Mouse (Mus musculus): Measurements from ENCODE around the gene Duoxa1. TPM values are rescaled to one million over a fixed set of nuclear protein-coding genes. Genes with fewer than 3 reads are reported as not detected.
A peak's percentile ranks its signal among the peaks of the same experiment; 100 is the strongest.
"Not testable (repeated sequence)": the region's sequence is repeated elsewhere in the genome, so short reads cannot be mapped to it uniquely, and the experiment has no call there.

Gene Duoxa1
- under 1 TPM in 1 of 2 experiments, not detected in 1; 0.33 TPM for total RNA-seq (2021)
- long read RNA-seq, experiment 1, result 0 reads
- long read RNA-seq, experiment 2, result 0 reads

- no peak for DNase-seq
These were observed at the start of gene Duoxa1 for GRCm38 (mm10) chr2:122313536-122313935. Gene Duoxa1 (minus strand): TSS chr2:122313730.

- DNase-seq, result no peak
These were observed 49.3 kb upstream of the Duoxa1 start for GRCm38 (mm10) chr2:122362622-122363523.

- DNase-seq, result no peak
These were observed 48.5 kb upstream of the Duoxa1 start for GRCm38 (mm10) chr2:122361868-122362621.

- no peak for DNase-seq
These were observed 47.7 kb upstream of the Duoxa1 start for GRCm38 (mm10) chr2:122361181-122361580.

DNA sequence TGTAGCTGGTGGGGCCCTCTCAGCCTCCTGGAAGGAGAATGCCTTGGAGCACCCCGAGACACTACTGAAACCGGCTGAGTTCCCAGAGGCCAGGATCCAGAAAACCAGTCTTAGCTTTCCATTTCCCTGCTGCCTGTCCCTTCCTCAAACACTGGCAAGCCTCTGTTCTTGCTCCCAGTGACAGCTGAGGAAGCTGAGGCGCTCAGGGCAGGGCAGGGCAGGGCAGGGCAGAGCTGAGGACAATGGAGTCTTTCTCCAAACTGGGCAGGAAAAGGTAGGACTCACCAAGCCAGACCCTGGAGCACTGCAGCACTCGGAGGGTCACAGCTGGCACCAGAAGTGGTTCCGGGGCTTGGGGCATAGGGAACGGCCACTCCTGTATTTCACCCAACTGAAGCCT, 46.8 kb upstream of the Duoxa1 start:
- DNase-seq, result no peak

DNA sequence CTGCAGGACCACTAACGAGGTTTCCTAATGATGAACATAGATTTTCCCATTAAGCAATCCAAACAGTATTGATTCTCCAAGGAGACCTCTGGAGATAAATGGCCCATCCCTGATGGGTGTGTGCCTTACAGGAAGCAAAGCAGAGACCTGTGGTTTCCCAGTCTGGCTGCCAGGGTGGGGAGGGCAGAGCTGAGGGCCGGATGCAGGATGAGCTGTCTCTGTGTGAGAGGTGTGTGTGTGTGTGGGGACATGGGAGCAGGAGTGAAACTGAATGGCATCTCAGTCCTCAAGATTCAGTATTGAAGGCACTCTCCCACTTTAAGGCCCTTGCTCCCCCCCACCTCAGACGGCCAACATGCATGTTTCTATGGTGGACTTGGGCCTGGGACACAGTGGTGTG, 42.7 kb upstream of the Duoxa1 start:
- DNase-seq, result no peak

GRCm38 (mm10) chr2:122355389-122355788, 41.9 kb upstream of the Duoxa1 start:
- no peak for DNase-seq

DNA sequence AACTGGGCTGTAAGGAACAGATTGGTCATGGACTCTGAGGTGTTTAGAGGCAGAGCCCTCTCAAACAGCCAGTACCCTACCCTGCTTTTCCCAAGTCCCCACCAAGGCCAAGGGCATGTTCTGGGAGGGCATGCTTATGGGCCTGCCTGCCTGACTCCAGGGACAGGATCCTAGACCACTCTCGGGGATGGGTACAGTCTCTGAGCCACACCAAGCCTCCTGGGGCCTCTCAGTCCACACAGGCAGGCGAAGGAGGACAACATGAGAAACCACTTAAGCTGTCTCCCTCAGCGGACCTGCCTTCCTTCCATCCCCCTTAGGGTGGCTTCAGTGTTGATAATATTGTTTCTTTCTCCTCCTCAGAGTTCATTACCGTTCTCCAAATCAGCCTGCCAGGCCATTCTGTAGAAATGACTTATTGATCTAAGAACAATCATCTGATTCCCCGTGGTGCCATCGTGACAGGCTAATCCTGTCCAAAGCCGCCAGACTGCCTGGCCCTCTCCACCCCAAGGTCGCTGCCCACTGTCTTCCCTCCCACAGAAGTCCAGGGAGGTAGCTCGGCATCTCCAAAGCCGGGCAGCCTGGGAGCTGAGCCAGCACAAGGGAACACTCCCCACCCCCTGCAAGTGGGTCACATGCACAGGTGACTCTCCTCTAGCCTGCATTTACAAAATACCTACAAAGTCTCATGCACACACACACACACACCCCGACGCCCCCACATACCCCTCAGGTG, 40.8 kb upstream of the Duoxa1 start:
- peak; percentile 46 for DNase-seq

DNA sequence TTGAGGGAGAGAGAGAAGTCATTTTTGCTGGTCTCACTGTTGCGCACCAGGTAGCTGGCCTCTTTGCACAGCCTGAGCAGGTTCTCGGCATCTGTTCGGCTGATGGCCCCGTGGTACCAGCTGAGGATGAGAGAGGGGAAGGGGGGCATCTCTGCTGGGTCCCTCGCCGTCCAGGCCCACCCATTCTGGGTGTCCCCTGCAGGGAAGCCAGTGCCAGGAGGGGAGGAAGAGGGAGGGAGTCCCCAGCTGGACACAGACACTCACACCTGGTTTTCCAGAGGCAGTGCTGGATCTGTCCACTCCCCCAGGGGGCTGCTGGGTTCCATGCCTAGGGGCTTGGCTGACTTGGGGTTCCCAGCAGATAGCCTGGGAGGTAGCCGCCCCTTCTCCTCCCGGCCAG, 40.2 kb upstream of the Duoxa1 start:
- no peak for DNase-seq

GRCm38 (mm10) chr2:122352992-122353391, 39.5 kb upstream of the Duoxa1 start:
- no peak for DNase-seq

GRCm38 (mm10) chr2:122351931-122352329, 38.4 kb upstream of the Duoxa1 start:
- DNase-seq, result peak; percentile 65

GRCm38 (mm10) chr2:122351156-122351930, 37.8 kb upstream of the Duoxa1 start:
- no peak for DNase-seq

- peak; percentile 38 for DNase-seq
These were observed 35.7 kb upstream of the Duoxa1 start for GRCm38 (mm10) chr2:122349136-122349785.

DNA sequence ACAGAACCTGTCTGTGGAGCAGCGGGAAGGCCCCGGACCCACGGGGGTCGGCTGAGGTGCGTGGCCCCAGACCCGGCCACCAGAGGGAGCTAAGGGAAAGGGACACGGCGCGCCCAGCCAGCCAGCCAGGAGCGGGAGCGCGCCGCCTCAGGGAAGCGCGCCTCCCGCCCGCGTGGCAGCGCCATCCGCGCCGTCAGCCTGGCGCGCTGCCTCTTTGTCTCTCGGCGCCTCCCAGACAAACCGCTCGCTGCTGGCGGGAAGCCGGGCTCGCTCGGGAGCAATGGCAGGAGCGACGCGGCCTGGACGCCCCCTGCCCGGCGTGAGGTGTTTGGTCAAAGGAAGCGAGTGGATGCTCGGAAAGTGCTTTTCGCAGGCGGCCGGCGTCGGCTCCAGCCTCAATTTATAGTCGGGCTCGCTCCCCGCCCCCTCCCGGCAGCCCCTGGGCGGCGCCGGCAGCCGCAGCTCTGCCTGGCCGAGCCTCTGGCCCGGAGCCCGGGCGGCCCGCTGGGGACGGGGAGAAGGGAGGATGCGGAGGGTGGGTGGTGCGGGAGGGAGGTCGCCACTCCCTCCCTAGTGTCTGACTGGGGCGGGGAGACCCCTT, 35.1 kb upstream of the Duoxa1 start:
- peak; percentile 93 for DNase-seq

- DNase-seq, result no peak
These were observed 33.7 kb upstream of the Duoxa1 start for GRCm38 (mm10) chr2:122347257-122347656.

GRCm38 (mm10) chr2:122346164-122346563, 32.6 kb upstream of the Duoxa1 start:
- not testable (repeated sequence) for DNase-seq

GRCm38 (mm10) chr2:122345106-122345893, 31.8 kb upstream of the Duoxa1 start:
- no peak for DNase-seq

DNA sequence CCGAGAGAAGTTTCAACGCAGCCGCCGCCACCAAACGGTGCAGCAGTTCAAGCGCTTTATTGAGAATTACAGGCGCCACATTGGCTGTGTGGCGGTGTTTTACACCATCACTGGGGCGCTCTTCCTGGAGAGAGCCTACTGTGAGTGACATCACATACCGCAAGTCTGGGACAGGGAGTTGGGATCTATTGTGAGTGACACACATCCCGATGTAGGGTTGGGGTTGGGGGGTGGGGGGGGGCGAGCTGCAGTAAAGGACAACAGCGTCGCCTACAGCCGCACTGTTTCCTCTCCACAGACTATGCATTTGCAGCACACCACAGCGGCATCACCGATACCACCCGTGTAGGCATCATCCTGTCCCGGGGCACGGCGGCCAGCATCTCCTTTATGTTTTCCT, 23.8 kb upstream of the Duoxa1 start:
- no peak for DNase-seq

GRCm38 (mm10) chr2:122334170-122334569, 20.6 kb upstream of the Duoxa1 start:
- peak; percentile 10 for DNase-seq

DNA sequence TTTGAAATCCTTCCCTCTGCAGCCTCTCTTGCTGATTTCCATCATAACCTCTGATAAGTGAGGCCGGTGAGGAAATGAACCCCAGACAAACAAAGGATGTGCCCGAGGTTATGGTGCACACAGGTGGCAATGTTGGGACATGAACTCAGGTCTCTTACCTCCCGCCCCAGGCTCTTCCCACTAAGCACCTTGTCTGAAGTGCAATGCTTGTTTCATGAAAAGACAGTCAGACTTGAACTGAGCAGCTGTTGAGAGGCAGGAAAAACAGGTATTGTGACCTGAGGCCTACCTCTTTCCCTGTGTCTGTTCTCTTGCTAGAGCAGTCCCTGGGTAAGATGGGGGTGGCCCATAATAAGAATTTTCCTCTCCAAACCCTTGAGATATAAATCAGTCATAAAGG, 18.7 kb upstream of the Duoxa1 start:
- DNase-seq, result no peak
